Mouse (Mus musculus): ENCODE data around the gene Cwc27.

DNA sequence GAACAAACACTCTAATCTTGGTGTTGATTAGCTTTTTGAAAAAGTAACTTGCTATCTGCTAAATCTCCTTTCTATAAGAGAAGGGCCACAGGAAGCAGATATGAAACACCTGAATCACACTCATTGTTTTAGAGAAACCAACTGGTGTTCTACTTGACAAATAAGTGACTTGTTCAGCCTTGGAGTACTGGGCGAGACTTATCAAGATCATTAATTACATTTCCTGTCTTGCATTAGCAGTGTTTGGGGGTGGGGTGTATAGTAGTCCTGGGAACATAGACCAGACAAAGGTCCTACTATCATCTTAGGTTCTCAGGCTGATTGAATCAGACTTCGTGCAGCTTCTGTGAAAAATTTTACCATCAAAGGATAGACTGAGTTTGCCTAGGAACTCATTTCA lies 196.5 kb downstream of the Cwc27 start:
- TF ChIP-seq CTCF (IDR thresholded peaks at IDR 0.05; ENCODE audit: low read depth) (no peak), EP300 (optimal IDR thresholded peaks at IDR 0.05) (no peak)

Data from stomach, postnatal 0 days (tissue).